8 mouse cellular contexts compared by ENCODE assay signal in the genomic region with DNA sequence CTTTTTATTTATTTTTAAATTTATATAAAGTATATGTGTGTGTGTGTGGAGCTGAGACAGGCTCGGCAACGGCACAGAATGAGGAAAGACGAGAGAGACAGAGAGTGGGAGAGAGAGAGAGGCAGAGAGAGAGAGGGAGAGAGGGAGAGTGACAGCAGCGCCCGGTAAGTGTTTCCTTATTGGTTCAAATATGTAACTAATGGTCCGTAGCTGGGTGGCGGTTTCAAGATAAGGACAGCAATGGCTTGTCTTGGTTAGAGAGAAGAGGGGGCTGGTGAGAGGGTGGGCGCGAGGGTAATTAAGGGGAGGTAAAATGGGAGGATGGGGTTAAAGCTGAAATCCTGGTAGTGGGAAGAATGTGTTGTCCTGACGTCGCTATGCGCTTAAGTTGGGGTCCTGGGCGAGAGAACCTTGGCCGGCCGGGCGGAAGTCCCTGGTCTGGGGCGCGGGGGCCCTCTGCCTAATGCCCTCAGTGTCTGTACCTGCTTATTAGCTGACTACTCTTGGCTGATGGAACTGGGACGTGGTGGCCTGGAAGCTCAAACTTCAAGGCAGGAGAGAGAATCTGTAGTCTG. TPM values are rescaled to one million over a fixed set of nuclear protein-coding genes. Genes with fewer than 3 reads are reported as not detected.
DNase-seq lines count a peak whose midpoint lies in the region; ATAC-seq lines count a peak whose summit lies in the region.

No protein-coding gene starts in this region.

- peaks cover 60% of the 10 kb centered on the region for H3K27me3 ChIP-seq in kidney, embryonic 15.5 days

- peak; percentile 59 for ATAC-seq in kidney, embryonic 15.5 days (replicated peaks; ENCODE audit: low FRiP score)
- peak; percentile 35 for ATAC-seq in inflammation-experienced regulatory T-cells, adult 6 months

- H3K9me3 ChIP-seq in kidney, embryonic 15.5 days (replicated peaks): no peaks in the 10 kb centered on the region

- H3K4me1 ChIP-seq in kidney, embryonic 15.5 days: peaks cover 77% of the 10 kb centered on the region
- H3K4me1 ChIP-seq in brown adipose tissue, adult 24 weeks (ENCODE audit: control insufficient read depth, insufficient read depth, insufficient read length, low read length): 0 out of 2 replicates have a peak, but pooled peaks cover 4% of the 10 kb centered on the region

- DNase-seq in kidney, postnatal 36 days: no peak
- peak; percentile 67 for DNase-seq in neural tube, embryonic 10.5 days (ENCODE audit: extremely low spot score, low spot score)
- DNase-seq in retina, embryonic 14.5 days (ENCODE audit: low spot score): no peak
- DNase-seq in yolk sac, embryonic 10.5 days (ENCODE audit: low spot score): no peak
- DNase-seq in thymus, postnatal 25 days: no peak

- H3K9ac ChIP-seq in kidney, embryonic 15.5 days: peak overlapping the region; percentile 80

- peak overlapping the region; percentile 78 for H3K4me2 ChIP-seq in kidney, embryonic 15.5 days

- H3K27ac ChIP-seq in kidney, embryonic 15.5 days: peak overlapping the region; percentile 96
- H3K27ac ChIP-seq in brown adipose tissue, adult 24 weeks (replicated peaks; ENCODE audit: low read depth, low read length): peak overlapping the region; percentile 83

- under 1% methylated on average over 19 of the region's 19 CpGs for WGBS in kidney, embryonic 15.5 days

- H3K4me3 ChIP-seq in kidney, embryonic 15.5 days (replicated peaks): peak overlapping the region; percentile 58
- H3K4me3 ChIP-seq in brown adipose tissue, adult 24 weeks (ENCODE audit: insufficient read depth, low read depth, low read length): peak overlapping the region; percentile 71

- H3K36me3 ChIP-seq in kidney, embryonic 15.5 days: no peaks in the 10 kb centered on the region

RNA-seq across cellular contexts. Expression of gene Hoxc6, which starts 0.6 kb away (rescaled TPM):
- polyA plus RNA-seq in kidney, embryonic 15.5 days (2015; fragmentation: Nextera tagmentation; extraction: Ambion mirVana): 10.9 and 11.0 TPM in 2 replicates
- 17.1 and 21.7 TPM in 2 replicates for polyA plus RNA-seq in brown adipose tissue, adult 24 weeks (2012; ENCODE audit: insufficient read depth, insufficient read length, missing spikeins)
- not detected for polyA plus RNA-seq in inflammation-experienced regulatory T-cells, adult 6 months (2017; shearing (Covaris generic))

RNA-seq across cellular contexts. Expression of gene Hoxc8, which starts 8.3 kb away (rescaled TPM):
- 8.7 and 11.1 TPM in 2 replicates for polyA plus RNA-seq in kidney, embryonic 15.5 days (2015; fragmentation: Nextera tagmentation; extraction: Ambion mirVana)
- polyA plus RNA-seq in brown adipose tissue, adult 24 weeks (2012; ENCODE audit: insufficient read depth, insufficient read length, missing spikeins): 8.9 and 9.8 TPM in 2 replicates
- polyA plus RNA-seq in inflammation-experienced regulatory T-cells, adult 6 months (2017; shearing (Covaris generic)): under 1 TPM in 1 of 3 experiments, not detected in 2; 0.20 TPM

RNA-seq across cellular contexts. Expression of gene Hoxc4, which starts 20.0 kb away (rescaled TPM):
- 7.9 and 10.2 TPM in 2 replicates for polyA plus RNA-seq in kidney, embryonic 15.5 days (2015; fragmentation: Nextera tagmentation; extraction: Ambion mirVana)
- polyA plus RNA-seq in brown adipose tissue, adult 24 weeks (2012; ENCODE audit: insufficient read depth, insufficient read length, missing spikeins): 9.4 and 13.7 TPM in 2 replicates
- not detected for polyA plus RNA-seq in inflammation-experienced regulatory T-cells, adult 6 months (2017; shearing (Covaris generic))

RNA-seq across cellular contexts. Expression of gene Hoxc9, which starts 22.5 kb away (rescaled TPM):
- polyA plus RNA-seq in kidney, embryonic 15.5 days (2015; fragmentation: Nextera tagmentation; extraction: Ambion mirVana): 10.0 and 10.7 TPM in 2 replicates
- polyA plus RNA-seq in brown adipose tissue, adult 24 weeks (2012; ENCODE audit: insufficient read depth, insufficient read length, missing spikeins): not detected in 2 replicates
- not detected for polyA plus RNA-seq in inflammation-experienced regulatory T-cells, adult 6 months (2017; shearing (Covaris generic))

RNA-seq across cellular contexts. Expression of gene Hoxc5, which starts 31.5 kb away (rescaled TPM):
- polyA plus RNA-seq in kidney, embryonic 15.5 days (2015; fragmentation: Nextera tagmentation; extraction: Ambion mirVana): 3.6 and 4.8 TPM in 2 replicates
- polyA plus RNA-seq in brown adipose tissue, adult 24 weeks (2012; ENCODE audit: insufficient read depth, insufficient read length, missing spikeins): 14.1 and 15.1 TPM in 2 replicates
- not detected for polyA plus RNA-seq in inflammation-experienced regulatory T-cells, adult 6 months (2017; shearing (Covaris generic))
